In genomic region chr5:124862871-124863741, GRCm38 (mm10) we compare ENCODE assay signal across 8 mouse cellular contexts. TPM values are rescaled to one million over a fixed set of nuclear protein-coding genes. Genes with fewer than 3 reads are reported as not detected.
DNase-seq lines count a peak whose midpoint lies in the region; ATAC-seq and TF ChIP-seq lines count a peak whose summit lies in the region.

No protein-coding gene starts in this region.

- peak overlapping the region; percentile 44; the same call in 1 of the 2 replicates for H3K27ac ChIP-seq in cerebellum, adult 2 months (ENCODE audit: insufficient read depth, low read length)
- H3K27ac ChIP-seq in heart, embryonic 11.5 days (ENCODE audit: low read depth, low read length) = peak overlapping the region; percentile 89
- peak overlapping the region; percentile 96 for H3K27ac ChIP-seq in kidney, embryonic 16.5 days (ENCODE audit: low read length)

- WGBS in cerebellum, adult 2 months = under 1% methylated on average over 84 of the region's 88 CpGs
- WGBS in heart, embryonic 11.5 days (ENCODE audit: insufficient replicate concordance) = under 1% methylated on average over 65 of the region's 88 CpGs
- under 1% methylated on average over 81 of the region's 88 CpGs for WGBS in kidney, embryonic 16.5 days

- peak; percentile 27 for DNase-seq in right cerebral cortex, postnatal 14 days
- no peak for DNase-seq in right cerebral cortex, adult 18-20 months
- peak; percentile 60 to 64 for DNase-seq in cerebellum, adult 2 months
- DNase-seq in lung, postnatal 36 days = peak; percentile 30
- DNase-seq in spleen, postnatal 4 days (ENCODE audit: low spot score in 2 of 2) = peak; percentile 26 to 72

- H3K9me3 ChIP-seq in heart, embryonic 11.5 days (replicated peaks; ENCODE audit: control insufficient read depth, low read length) = no peaks in the 10 kb centered on the region
- H3K9me3 ChIP-seq in kidney, embryonic 16.5 days (ENCODE audit: low read length) = no peaks in the 10 kb centered on the region

- no peaks in the 10 kb centered on the region; the same call in 1 of the 2 replicates for H3K4me1 ChIP-seq in cerebellum, adult 2 months (ENCODE audit: control insufficient read depth, insufficient read depth, low read length)
- H3K4me1 ChIP-seq in heart, embryonic 11.5 days (ENCODE audit: control insufficient read depth, insufficient read depth, low read length) = peaks cover 10% of the 10 kb centered on the region
- peaks cover 28% of the 10 kb centered on the region for H3K4me1 ChIP-seq in kidney, embryonic 16.5 days (ENCODE audit: insufficient read depth, low read length)

- H3K9ac ChIP-seq in heart, embryonic 11.5 days (ENCODE audit: low read depth, low read length) = peak overlapping the region; percentile 87
- peak overlapping the region; percentile 91 for H3K9ac ChIP-seq in kidney, embryonic 16.5 days (replicated peaks; ENCODE audit: low read length)

- no peak for TF ChIP-seq POLR2A in cerebellum, adult 2 months (IDR thresholded peaks at IDR 0.05; ENCODE audit: borderline replicate concordance, insufficient read depth, low read length)

- no peak for TF ChIP-seq CTCF in cerebellum, adult 2 months (IDR thresholded peaks at IDR 0.05; ENCODE audit: borderline replicate concordance, insufficient read depth, low read depth, low read length)

- 0 out of 2 replicates have a peak, but pooled peaks cover 2% of the 10 kb centered on the region for H3K36me3 ChIP-seq in heart, embryonic 11.5 days (ENCODE audit: control insufficient read depth, insufficient read depth, low read length)
- H3K36me3 ChIP-seq in kidney, embryonic 16.5 days (ENCODE audit: insufficient read depth, low read length) = no peaks in the 10 kb centered on the region

- peak overlapping the region; percentile 66 for H3K4me3 ChIP-seq in cerebellum, adult 2 months (replicated peaks; ENCODE audit: insufficient read depth, low read depth, low read length)
- H3K4me3 ChIP-seq in heart, embryonic 11.5 days (ENCODE audit: low read depth, low read length) = peak overlapping the region; percentile 90
- H3K4me3 ChIP-seq in kidney, embryonic 16.5 days (ENCODE audit: low read length) = peak overlapping the region; percentile 90

- H3K27me3 ChIP-seq in cerebellum, adult 2 months (ENCODE audit: control insufficient read depth, insufficient read depth, low read length) = no peaks in the 10 kb centered on the region
- H3K27me3 ChIP-seq in heart, embryonic 11.5 days (ENCODE audit: control insufficient read depth, insufficient read depth, low read length) = peaks cover 29% of the 10 kb centered on the region
- peaks cover 21% of the 10 kb centered on the region for H3K27me3 ChIP-seq in kidney, embryonic 16.5 days (ENCODE audit: insufficient read depth, low read length)

- peak; percentile 65 for ATAC-seq in heart, embryonic 11.5 days (replicated peaks; ENCODE audit: insufficient number of reproducible peaks, low FRiP score, low TSS enrichment)
- peak; percentile 67 for ATAC-seq in kidney, embryonic 16.5 days (ENCODE audit: low FRiP score, low TSS enrichment)
- ATAC-seq in megakaryocyte-erythroid progenitor cell, adult 5-6 weeks (replicated peaks; ENCODE audit: low FRiP score, low TSS enrichment, poor library complexity, severe bottlenecking) = no peak

- H3K4me2 ChIP-seq in heart, embryonic 11.5 days = peak overlapping the region; percentile 99
- H3K4me2 ChIP-seq in kidney, embryonic 16.5 days (replicated peaks; ENCODE audit: low read depth, low read length) = peak overlapping the region; percentile 80

RNA-seq across cellular contexts. Expression of gene Zfp664, which starts 0.6 kb away (rescaled TPM):
- 67.2 and 72.9 TPM in 2 replicates for polyA plus RNA-seq in cerebellum, adult 2 months (2012; rRNA removed)
- polyA plus RNA-seq in heart, embryonic 11.5 days (2014; fragmentation: Nextera tagmentation; extraction: Ambion mirVana) = 54.9 and 63.8 TPM in 2 replicates
- polyA plus RNA-seq in kidney, embryonic 16.5 days (2015; fragmentation: Nextera tagmentation; extraction: Ambion mirVana) = 110 and 118 TPM in 2 replicates
- total RNA-seq in megakaryocyte-erythroid progenitor cell, adult 5-6 weeks (2014; fragmentation: Nextera tagmentation) = 20.3 and 20.6 TPM in 2 replicates
- total RNA-seq in megakaryocyte-erythroid progenitor cell, adult 5-6 weeks (2017) = 14.1 and 18.9 TPM in 2 replicates

RNA-seq across cellular contexts. Expression of gene Ccdc92, which starts 0.9 kb away (rescaled TPM):
- polyA plus RNA-seq in cerebellum, adult 2 months (2012; rRNA removed) = 183 and 200 TPM in 2 replicates
- polyA plus RNA-seq in heart, embryonic 11.5 days (2014; fragmentation: Nextera tagmentation; extraction: Ambion mirVana) = 5.3 and 5.8 TPM in 2 replicates
- 8.8 and 9.3 TPM in 2 replicates for polyA plus RNA-seq in kidney, embryonic 16.5 days (2015; fragmentation: Nextera tagmentation; extraction: Ambion mirVana)
- total RNA-seq in megakaryocyte-erythroid progenitor cell, adult 5-6 weeks (2014; fragmentation: Nextera tagmentation) = 0.07 and 0.47 TPM in 2 replicates
- total RNA-seq in megakaryocyte-erythroid progenitor cell, adult 5-6 weeks (2017) = 0.05 and 0.50 TPM in 2 replicates

Comparison
In these comparisons a context has a peak if more than half of its experiments do, and no peak if none do; other contexts are left out.
1. H3K27ac ChIP-seq: peak in every context shown above with its lines; median percentile 96 in kidney, embryonic 16.5 days; 89 in heart, embryonic 11.5 days; 44 in cerebellum, adult 2 months.
2. RNA of gene Ccdc92, which starts 0.9 kb away (polyA plus RNA-seq): 183 to 200 TPM in cerebellum, adult 2 months; 8.8 to 9.3 TPM in kidney, embryonic 16.5 days and 5.3 to 5.8 TPM in heart, embryonic 11.5 days; every median in the first group is over 10 times any median in the second.
3. Peak in every context shown above with its lines, with median percentiles within 50 percentile points of each other: H3K4me3 ChIP-seq.